Mouse (Mus musculus) myocyte (in vitro differentiated cells): Measurements from ENCODE around the gene Slc39a10. TPM values are rescaled to one million over a fixed set of nuclear protein-coding genes. Genes with fewer than 3 reads are reported as not detected.

Experiments used
- H3K27me3 ChIP-seq: one replicate; pipeline ENCODE4 v1.6.1; 2011; ENCODE audit not compliant: control insufficient read depth, insufficient read depth, insufficient read length
- H3K36me3 ChIP-seq: one replicate; pipeline ENCODE4 v1.6.1; 2011; ENCODE audit not compliant: control insufficient read depth, insufficient read depth
- H3K4me2 ChIP-seq: one replicate; pipeline ENCODE4 v1.6.1; 2011; ENCODE audit warnings: low read depth, control low read depth
- H3K4me3 ChIP-seq: one replicate; pipeline ENCODE4 v1.5.1; 2011; ENCODE audit warnings: mild to moderate bottlenecking, control low read depth, moderate library complexity
- H3K79me2 ChIP-seq: one replicate; pipeline ENCODE4 v1.6.1; 2011; ENCODE audit not compliant: control insufficient read depth, insufficient read depth
- H3ac ChIP-seq: one replicate; pipeline ENCODE4 v1.6.1; 2011; ENCODE audit not compliant: control insufficient read depth, insufficient read length
- CEBPB ChIP-seq: IDR thresholded peaks from 2 replicates; pipeline ENCODE4 v1.6.1; 2011; ENCODE audit warnings: mild to moderate bottlenecking, moderate library complexity; ENCODE audit not compliant: poor library complexity, insufficient read depth, severe bottlenecking
- E2F4 ChIP-seq: IDR thresholded peaks from one replicate; pipeline ENCODE4 v1.6.1; 2011; ENCODE audit warnings: mild to moderate bottlenecking, control low read depth, moderate library complexity; ENCODE audit not compliant: insufficient read depth
- MAX ChIP-seq: IDR thresholded peaks from one replicate; pipeline ENCODE4 v1.6.1; 2011; ENCODE audit warnings: low read depth, mild to moderate bottlenecking, control low read depth
- MYOD1 ChIP-seq, 3 experiments: IDR thresholded peaks; one replicate each; pipeline ENCODE4 v1.6.1; 2011; ENCODE audit warnings: control low read depth in 2 of 3, low read depth in 2 of 3, mild to moderate bottlenecking in 2 of 3, moderate library complexity in 1 of 3; ENCODE audit not compliant: insufficient read length in 2 of 3, control insufficient read depth in 1 of 3
- MYOG ChIP-seq, 3 experiments: IDR thresholded peaks; one replicate each; pipeline ENCODE4 v1.6.1; 2011; ENCODE audit warnings: control low read depth in 2 of 3, low read depth in 2 of 3, mild to moderate bottlenecking in 2 of 3; ENCODE audit not compliant: insufficient read length in 2 of 3, control insufficient read depth in 1 of 3, insufficient read depth in 1 of 3
- POLR2A ChIP-seq: IDR thresholded peaks from one replicate; pipeline ENCODE4 v1.6.1; 2011; ENCODE audit warnings: low read depth, mild to moderate bottlenecking, control low read depth, moderate library complexity; ENCODE audit not compliant: insufficient read length
- POLR2AphosphoS2 ChIP-seq: IDR thresholded peaks from one replicate; pipeline ENCODE4 v1.6.1; 2011; ENCODE audit warnings: low read depth, control low read depth; ENCODE audit not compliant: insufficient read length
- REST ChIP-seq: IDR thresholded peaks from one replicate; pipeline ENCODE4 v1.6.1; 2011; ENCODE audit warnings: mild to moderate bottlenecking, control low read depth, moderate library complexity; ENCODE audit not compliant: insufficient read depth, insufficient read length
- SRF ChIP-seq: IDR thresholded peaks from one replicate; pipeline ENCODE4 v1.6.1; 2011; ENCODE audit warnings: low read depth; ENCODE audit not compliant: control insufficient read depth, insufficient read length
- TCF12 ChIP-seq: IDR thresholded peaks from one replicate; pipeline ENCODE4 v1.6.1; 2011; ENCODE audit warnings: mild to moderate bottlenecking, control low read depth; ENCODE audit not compliant: poor library complexity, insufficient read depth, severe bottlenecking
- TCF3 ChIP-seq: IDR thresholded peaks from one replicate; pipeline ENCODE4 v1.6.1; 2011; ENCODE audit warnings: low read depth, control low read depth; ENCODE audit not compliant: insufficient read length
- USF1 ChIP-seq: IDR thresholded peaks from one replicate; pipeline ENCODE4 v1.6.1; 2011; ENCODE audit warnings: low read depth, mild to moderate bottlenecking, control low read depth, moderate library complexity
- polyA plus RNA-seq: library from polyadenylated mRNA; unstranded; fragments of >200 nt; fragmentation: generic; extraction: Trizol; gene quantifications from one replicate; pipeline ENCODE4 v1.2.1, GENCODE M21; 2012; ENCODE audit warnings: missing spikeins

Slc39a10 gene
- polyA plus RNA-seq, 1 experiment, result 2.3 TPM

DNA sequence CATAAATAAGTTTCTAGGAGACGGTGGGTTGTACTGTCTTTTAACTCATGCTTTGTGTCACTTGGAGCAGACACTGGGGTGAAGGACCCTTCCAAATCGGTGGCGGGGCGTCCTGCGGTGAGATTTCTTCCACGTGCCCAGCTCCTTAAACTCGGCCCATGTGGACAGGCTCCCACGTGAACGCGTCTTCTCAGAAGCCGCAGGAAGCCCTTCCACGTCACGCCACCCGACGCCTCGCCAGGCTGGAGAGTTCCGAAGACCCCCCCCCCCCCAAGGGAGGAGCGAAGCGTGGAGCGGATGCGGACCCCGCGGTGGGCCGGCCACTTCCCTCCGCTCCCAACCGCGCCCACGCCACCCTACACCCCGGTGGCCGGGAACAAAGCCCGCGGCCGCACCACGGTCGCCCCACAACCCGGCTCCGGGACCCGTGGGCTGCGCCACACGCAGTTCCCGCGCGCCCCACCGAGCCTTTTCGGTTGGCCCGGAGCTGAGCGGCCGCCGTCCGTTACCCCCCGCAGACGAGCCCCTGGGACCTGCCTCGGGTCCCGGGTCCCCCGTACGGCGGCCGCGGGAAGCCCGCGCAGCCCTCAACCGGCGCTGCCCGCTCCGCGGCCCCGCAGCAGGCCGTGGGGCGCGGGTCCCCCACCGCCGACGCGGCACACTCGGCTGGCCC lies 39.9 kb downstream of the Slc39a10 start:
- Histone ChIP-seq H3K4me3 (peak overlapping the region; percentile 49), H3ac (peak overlapping the region; percentile 99), H3K27me3 (no peaks in the 10 kb centered on the region), H3K36me3 (no peaks in the 10 kb centered on the region), H3K4me2 (peak overlapping the region; percentile 85), H3K79me2 (no peaks in the 10 kb centered on the region)
- TF ChIP-seq CEBPB (no peak), POLR2A (peak; percentile 21), E2F4 (no peak), TCF12 (no peak), TCF3 (no peak), MYOG (IDR thresholded peaks at IDR 0.05; ENCODE audit: control insufficient read depth in 1 of 3, insufficient read depth in 1 of 3, insufficient read length in 2 of 3, low read depth in 2 of 3) (peak in 1 of 3 experiments; percentile 13), REST (no peak), SRF (no peak), MAX (no peak), USF1 (peak; percentile 44), POLR2AphosphoS2 (peak; percentile 77), MYOD1 (IDR thresholded peaks at IDR 0.05; ENCODE audit: control insufficient read depth in 1 of 3, insufficient read length in 2 of 3, low read depth in 2 of 3) (no peak)

DNA sequence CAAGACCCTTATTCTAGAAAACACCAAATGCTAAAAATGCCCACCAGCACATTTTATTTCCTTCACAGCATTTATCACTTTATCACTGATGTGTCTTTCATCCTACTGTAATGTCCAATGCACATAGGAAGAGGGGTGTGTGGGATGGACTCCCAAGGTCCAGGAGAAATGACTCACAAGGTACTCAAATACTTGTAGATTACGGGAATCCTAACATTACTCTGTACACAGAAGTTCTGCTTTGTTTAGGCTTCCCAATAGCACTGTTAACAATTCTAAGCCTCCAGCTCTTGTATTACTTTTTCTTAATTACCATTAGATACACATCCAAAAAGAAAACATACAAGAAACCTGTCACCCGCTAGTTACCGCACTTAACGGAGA lies 40.4 kb downstream of the Slc39a10 start:
- Histone ChIP-seq H3ac (peak overlapping the region; percentile 99), H3K79me2 (no peaks in the 10 kb centered on the region), H3K36me3 (no peaks in the 10 kb centered on the region), H3K4me2 (peak overlapping the region; percentile 85), H3K27me3 (no peaks in the 10 kb centered on the region), H3K4me3 (peak overlapping the region; percentile 49)
- TF ChIP-seq SRF (no peak), POLR2AphosphoS2 (no peak), MYOG (IDR thresholded peaks at IDR 0.05; ENCODE audit: control insufficient read depth in 1 of 3, insufficient read depth in 1 of 3, insufficient read length in 2 of 3, low read depth in 2 of 3) (no peak), CEBPB (no peak), TCF3 (no peak), USF1 (no peak), TCF12 (no peak), REST (no peak), MYOD1 (IDR thresholded peaks at IDR 0.05; ENCODE audit: control insufficient read depth in 1 of 3, insufficient read length in 2 of 3, low read depth in 2 of 3) (no peak), POLR2A (no peak), MAX (no peak), E2F4 (no peak)

DNA sequence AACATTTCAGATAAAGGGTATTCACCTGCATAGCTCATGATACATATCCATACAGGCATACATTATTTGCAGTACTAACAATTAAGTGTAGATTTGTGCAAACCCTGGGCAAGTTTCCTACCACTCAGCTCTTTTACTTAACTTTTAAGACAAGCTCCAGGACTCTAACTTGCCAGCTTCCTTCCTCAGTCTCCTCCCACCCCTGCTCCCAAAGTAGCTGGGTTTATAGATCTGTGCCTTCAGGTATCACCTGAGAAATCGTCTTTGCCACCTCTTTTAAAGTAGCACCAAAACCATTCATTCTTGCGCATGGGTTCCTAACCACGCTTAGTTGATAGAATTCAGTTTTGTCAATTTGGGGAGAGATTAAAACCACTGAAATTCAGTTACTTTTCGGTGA lies 41.1 kb downstream of the Slc39a10 start:
- Histone ChIP-seq H3K79me2 (no peaks in the 10 kb centered on the region), H3K4me2 (no peak overlapping the region), H3ac (no peak overlapping the region), H3K27me3 (no peaks in the 10 kb centered on the region), H3K4me3 (peak overlapping the region; percentile 49), H3K36me3 (no peaks in the 10 kb centered on the region)
- no peak for TF ChIP-seq MYOD1 (IDR thresholded peaks at IDR 0.05; ENCODE audit: control insufficient read depth in 1 of 3, insufficient read length in 2 of 3, low read depth in 2 of 3)
- no peak for TF ChIP-seq TCF3
- TF ChIP-seq TCF12, result no peak
- TF ChIP-seq REST, result no peak
- TF ChIP-seq MYOG (IDR thresholded peaks at IDR 0.05; ENCODE audit: control insufficient read depth in 1 of 3, insufficient read depth in 1 of 3, insufficient read length in 2 of 3, low read depth in 2 of 3), result no peak
- TF ChIP-seq MAX, result no peak
- TF ChIP-seq E2F4, result no peak
- no peak for TF ChIP-seq USF1
- no peak for TF ChIP-seq POLR2A
- TF ChIP-seq POLR2AphosphoS2, result no peak
- no peak for TF ChIP-seq CEBPB
- TF ChIP-seq SRF, result no peak

DNA sequence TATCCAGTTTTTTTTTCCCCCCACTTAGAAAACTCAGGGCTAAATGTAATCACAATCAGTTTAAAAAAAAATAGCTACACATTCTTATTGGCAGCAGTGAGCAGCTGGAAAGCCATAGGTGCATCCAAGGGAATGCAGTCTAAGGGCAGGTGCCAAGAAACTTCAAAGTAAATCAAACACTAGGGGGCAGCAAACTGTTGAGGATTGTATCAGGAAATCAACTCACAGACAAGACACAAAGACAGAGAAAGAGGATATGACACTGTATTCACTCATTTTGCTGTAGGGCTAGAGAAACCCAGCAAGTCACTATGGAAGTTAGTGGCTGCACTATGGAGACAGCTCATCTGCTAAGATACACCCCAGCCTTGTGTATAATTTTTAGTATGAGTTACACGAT lies 42.9 kb downstream of the Slc39a10 start:
- Histone ChIP-seq H3ac (no peak overlapping the region), H3K79me2 (no peaks in the 10 kb centered on the region), H3K36me3 (no peaks in the 10 kb centered on the region), H3K27me3 (no peaks in the 10 kb centered on the region), H3K4me2 (no peak overlapping the region), H3K4me3 (no peak overlapping the region)
- no peak for TF ChIP-seq TCF12
- no peak for TF ChIP-seq SRF
- no peak for TF ChIP-seq CEBPB
- no peak for TF ChIP-seq POLR2AphosphoS2
- TF ChIP-seq REST, result no peak
- no peak for TF ChIP-seq MAX
- no peak for TF ChIP-seq MYOG (IDR thresholded peaks at IDR 0.05; ENCODE audit: control insufficient read depth in 1 of 3, insufficient read depth in 1 of 3, insufficient read length in 2 of 3, low read depth in 2 of 3)
- TF ChIP-seq E2F4, result no peak
- no peak for TF ChIP-seq POLR2A
- no peak for TF ChIP-seq TCF3
- TF ChIP-seq MYOD1 (IDR thresholded peaks at IDR 0.05; ENCODE audit: control insufficient read depth in 1 of 3, insufficient read length in 2 of 3, low read depth in 2 of 3), result no peak
- no peak for TF ChIP-seq USF1
